Mouse (Mus musculus): ENCODE data around the gene Tnp1. TPM values are rescaled to one million over a fixed set of nuclear protein-coding genes. Genes with fewer than 3 reads are reported as not detected.

The Tnp1 gene
- polyA plus RNA-seq, 1 experiment from 2014 or later, result not detected

Other genes starting within 250 kb of the Tnp1 start
- 443 and 473 TPM in 2 replicates for gene Igfbp2, start 191.4 kb downstream of the Tnp1 start, polyA plus RNA-seq (2014; fragmentation: Nextera tagmentation; extraction: Ambion mirVana)
- gene Igfbp5, start 141.0 kb downstream of the Tnp1 start, polyA plus RNA-seq (2014; fragmentation: Nextera tagmentation; extraction: Ambion mirVana), result 47.5 and 54.4 TPM in 2 replicates

Measured in hindbrain, embryonic 14.5 days (tissue).